Mouse (Mus musculus): Measurements from ENCODE around the gene Baz2b.

GRCm38 (mm10) chr2:59898666-59899065 is 311.0 kb downstream of the Baz2b start:
- TF ChIP-seq BHLHE40 (IDR thresholded peaks at IDR 0.05; ENCODE audit: borderline replicate concordance, low read depth, low read length): no peak
- TF ChIP-seq CHD2 (IDR thresholded peaks at IDR 0.05; ENCODE audit: low read length): no peak
- no peak for TF ChIP-seq POLR2AphosphoS5 (IDR thresholded peaks at IDR 0.05; ENCODE audit: borderline replicate concordance, low read depth, low read length)
- TF ChIP-seq POLR2AphosphoS2 (IDR thresholded peaks at IDR 0.05; ENCODE audit: low read length): no peak
- no peak for TF ChIP-seq EP300 (IDR thresholded peaks at IDR 0.05; ENCODE audit: low read depth in 1 of 2, low read length in 2 of 2)
- no peak for TF ChIP-seq MEF2A (IDR thresholded peaks at IDR 0.05; ENCODE audit: extremely low read depth, insufficient replicate concordance, low read depth, low read length, poor library complexity, severe bottlenecking)
